Mouse (Mus musculus): ENCODE measurements around the gene Gm20388.

GRCm38 (mm10) chr8:123431616-123432365, 3521.2 kb downstream of the Gm20388 start:
- TF ChIP-seq POLR2A (IDR thresholded peaks at IDR 0.05; ENCODE audit: borderline replicate concordance, insufficient read depth, low read length), result no peak
- TF ChIP-seq CTCF (IDR thresholded peaks at IDR 0.05; ENCODE audit: borderline replicate concordance, insufficient read depth, low read depth, low read length), result no peak
